Mouse (Mus musculus) spleen, embryonic (tissue): Measurements from ENCODE around the gene Serping1.
"Not testable (repeated sequence)": the region's sequence is repeated elsewhere in the genome, so short reads cannot be mapped to it uniquely, and the experiment has no call there.

Experiments used
- CTCF ChIA-PET: fragments of 350-600 bp; sonication (Branson Sonifier 250); formaldehyde crosslinking; loops from one replicate; lab custom pipeline; 2022; lab: Charles Lee

The Serping1 gene

DNA sequence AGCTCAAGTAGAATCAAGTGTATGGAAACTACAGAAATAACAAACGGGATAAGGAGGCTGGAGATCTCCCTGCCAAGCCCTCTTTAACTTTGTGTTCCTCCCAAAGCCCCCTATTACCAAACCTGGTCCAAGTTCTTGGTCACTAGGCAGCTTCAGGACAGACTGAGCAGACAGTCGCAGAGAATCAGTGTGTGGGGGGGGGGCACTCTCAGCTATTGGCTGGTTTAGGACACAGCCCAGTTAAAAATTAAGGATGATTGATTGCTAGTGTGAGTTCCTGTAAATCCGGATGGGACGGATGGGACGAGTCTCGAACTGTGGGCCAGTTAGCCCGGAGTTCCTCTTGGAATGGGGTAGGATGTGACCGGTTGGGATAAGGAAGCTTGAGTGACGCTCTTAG, at the start of gene Serping1:
TSS of gene Serping1 (minus strand) at position 204 of the 400 bp plus-strand sequence.
- CTCF ChIA-PET = no interaction called here

GRCm38 (mm10) chr2:84823237-84823636, 48.0 kb upstream of the Serping1 start:
- CTCF ChIA-PET = no interaction called here

DNA sequence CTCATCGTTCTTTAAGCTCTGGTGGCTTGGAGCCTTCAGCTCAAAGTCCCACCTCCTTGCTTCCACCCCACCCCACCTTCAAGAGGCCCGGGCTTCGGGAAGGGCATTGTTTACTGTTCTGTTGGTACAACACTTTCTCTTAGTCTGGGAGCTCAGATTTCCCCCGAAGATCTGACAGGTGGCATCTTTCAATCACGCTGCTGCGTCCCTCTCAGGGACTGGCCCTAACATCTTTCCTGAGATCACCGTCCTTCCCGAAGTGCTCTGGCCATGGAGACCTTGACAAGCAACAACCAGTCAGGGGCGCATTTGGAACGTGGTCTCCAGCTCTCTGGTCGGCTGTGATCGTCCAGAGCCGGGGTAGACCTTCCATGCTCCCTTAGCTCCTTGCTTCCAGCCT, 47.3 kb upstream of the Serping1 start, which contains the start of gene Smtnl1:
TSS of gene Smtnl1 (minus strand) at position 101 of the 400 bp plus-strand sequence.
- CTCF ChIA-PET = no interaction called here

GRCm38 (mm10) chr2:84819861-84820260, 44.6 kb upstream of the Serping1 start:
- CTCF ChIA-PET = interaction anchor here (0.6 kb wide), 1 partner anchor 82 kb away, joined by 5 read pairs; no protein-coding TSS in a partner anchor

DNA sequence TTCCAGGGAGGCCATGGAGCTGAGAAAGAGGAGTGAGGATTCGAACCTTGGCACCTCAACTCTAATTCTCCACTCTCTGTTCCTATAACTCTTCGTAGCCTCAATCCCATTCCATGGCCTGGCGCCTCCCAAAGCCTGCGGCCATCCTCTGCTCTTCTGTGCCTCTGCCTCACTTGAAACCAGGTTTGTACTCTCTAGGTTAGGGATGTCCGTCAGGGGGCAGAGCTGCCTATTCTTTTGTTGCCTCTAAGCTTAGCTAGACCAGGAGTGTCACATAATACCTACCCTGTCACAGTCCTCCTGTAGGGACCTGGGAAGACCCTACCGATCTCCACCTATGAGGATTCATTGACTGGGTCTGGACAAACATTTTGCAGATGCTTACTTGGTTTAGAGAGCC, 37.4 kb upstream of the Serping1 start:
- CTCF ChIA-PET = interaction anchor here (0.6 kb wide), 1 partner anchor 32 kb away, joined by 10 read pairs; no protein-coding TSS in a partner anchor

- CTCF ChIA-PET = no interaction called here
Measured at GRCm38 (mm10) chr2:84811880-84812279, 36.6 kb upstream of the Serping1 start.

DNA sequence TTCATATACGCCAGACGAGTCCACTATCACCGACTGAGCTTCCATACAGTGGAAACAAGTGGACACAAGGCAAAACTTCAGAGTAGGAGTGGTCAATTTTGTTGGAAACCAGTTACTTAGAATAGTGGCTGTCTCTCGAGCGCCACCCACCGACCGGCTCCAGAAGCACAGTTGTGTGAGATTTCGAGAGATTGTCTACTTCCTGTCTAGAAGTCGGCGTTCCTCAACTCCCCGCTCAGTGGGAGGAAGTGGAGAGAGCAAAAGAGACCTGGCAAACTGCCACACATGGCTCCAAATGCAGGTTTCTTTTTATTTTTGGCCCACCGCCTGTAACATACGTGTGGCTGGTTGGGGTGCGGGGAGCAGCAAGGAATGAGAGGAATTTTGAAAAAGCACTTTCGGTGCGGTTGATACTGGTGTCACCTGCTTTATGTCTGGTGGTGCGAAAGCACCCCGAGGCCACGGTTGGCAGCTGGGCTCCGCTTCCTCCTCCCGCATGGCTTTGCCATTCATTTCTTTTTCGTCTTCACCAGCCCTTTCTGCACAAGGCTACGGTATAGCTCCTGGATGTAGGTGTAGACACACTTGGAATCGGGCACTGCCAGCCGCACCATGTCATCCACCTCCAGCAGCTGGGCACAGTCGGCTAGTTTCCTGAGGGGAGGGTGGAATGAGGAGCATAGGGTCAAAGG, 35.8 kb upstream of the Serping1 start:
- CTCF ChIA-PET = no interaction called here

DNA sequence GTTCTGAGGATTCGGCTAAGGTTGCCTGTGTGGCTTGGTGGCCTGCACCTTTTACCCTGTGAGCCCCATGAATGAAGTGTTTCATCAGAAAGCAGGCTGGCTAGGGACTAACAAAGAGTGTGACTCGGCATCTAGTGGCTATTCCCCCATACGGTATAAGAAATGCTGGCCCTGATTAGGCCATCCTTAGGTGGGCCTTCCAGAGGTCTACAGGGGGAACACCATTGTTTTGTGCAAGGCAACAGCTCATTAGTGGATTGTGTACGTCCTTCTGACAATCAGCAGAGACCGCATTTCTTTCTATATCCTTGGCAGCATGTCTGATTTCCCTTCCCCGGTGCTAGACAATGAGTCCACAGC, 35.3 kb upstream of the Serping1 start:
- CTCF ChIA-PET = no interaction called here

- CTCF ChIA-PET = no interaction called here
Measured at GRCm38 (mm10) chr2:84809330-84809729, 34.1 kb upstream of the Serping1 start.

- CTCF ChIA-PET = no interaction called here
Measured at GRCm38 (mm10) chr2:84806546-84806945, 31.3 kb upstream of the Serping1 start.

- CTCF ChIA-PET = no interaction called here
Measured at GRCm38 (mm10) chr2:84803963-84804362, 28.7 kb upstream of the Serping1 start.

DNA sequence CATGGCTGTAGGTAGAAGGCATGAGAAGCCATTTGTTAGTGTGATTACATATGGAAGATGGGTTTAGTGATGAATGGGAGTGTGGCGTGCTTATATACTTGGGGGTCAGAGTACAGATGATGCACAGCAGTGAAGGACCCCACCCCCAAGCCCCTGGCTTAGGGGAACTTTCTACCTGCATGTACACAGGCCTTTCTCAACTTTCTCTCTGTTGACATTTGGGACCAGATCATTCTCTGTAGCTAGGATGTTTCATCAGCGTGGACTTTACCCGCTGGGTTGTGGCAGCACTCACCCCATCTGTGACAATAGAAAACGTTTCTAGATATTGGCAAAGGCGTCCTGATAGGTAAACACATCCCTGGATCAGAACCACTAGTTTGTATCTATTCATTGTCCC, 26.0 kb upstream of the Serping1 start:
- CTCF ChIA-PET = not testable (repeated sequence)

DNA sequence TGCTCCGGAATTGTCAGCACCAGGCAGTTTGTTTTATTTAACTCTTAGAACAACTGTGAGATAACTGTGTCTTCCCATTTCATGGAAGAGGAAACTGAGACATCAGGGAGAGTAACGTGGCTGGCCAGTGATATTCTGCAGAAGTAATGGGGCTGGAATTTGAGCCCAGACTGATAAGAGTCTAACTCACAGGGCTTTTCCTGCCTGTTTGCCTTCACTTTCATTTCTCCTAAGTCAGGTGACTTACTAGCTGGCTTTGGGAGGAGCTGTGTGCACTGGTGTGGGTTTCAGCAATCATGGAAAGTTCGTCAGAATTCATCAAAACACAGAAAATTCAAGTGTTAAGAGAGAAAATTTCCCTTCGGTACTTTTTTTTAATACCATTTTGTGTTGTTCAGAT, 25.1 kb upstream of the Serping1 start:
- CTCF ChIA-PET = interaction anchor here (0.7 kb wide), 1 partner anchor 346 kb away, joined by 3 read pairs; no protein-coding TSS in a partner anchor

DNA sequence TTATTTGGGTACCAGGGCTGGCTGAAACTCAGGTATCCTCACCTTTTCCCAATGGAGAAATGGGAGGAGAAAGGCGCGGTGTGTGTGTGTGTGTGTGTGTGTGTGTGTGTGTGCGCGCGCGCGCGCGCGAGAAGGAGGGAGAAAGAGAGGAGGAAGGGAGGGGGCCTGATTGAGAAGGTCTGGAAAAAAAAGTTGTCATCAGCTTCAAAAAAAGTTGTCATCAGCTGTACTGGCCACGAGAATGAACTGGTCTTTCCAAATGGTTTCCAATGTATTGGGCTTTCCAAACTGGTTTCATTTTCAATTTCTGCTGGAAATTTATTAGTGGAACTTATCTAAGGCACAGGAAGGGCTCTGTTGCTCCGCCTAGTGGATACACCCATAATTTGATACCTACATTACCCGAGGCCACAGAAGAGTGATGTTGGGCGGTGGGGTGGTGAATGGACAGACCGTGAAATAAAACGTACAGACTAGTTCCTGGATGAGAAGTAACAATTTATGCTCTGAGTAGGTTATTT, 23.9 kb upstream of the Serping1 start:
- CTCF ChIA-PET = interaction anchor here (0.6 to 1.6 kb wide), 4 partner anchors 11 to 405 kb away, joined by 4 to 6 read pairs (median 4); no protein-coding TSS in a partner anchor

- CTCF ChIA-PET = interaction anchor here (0.6 to 1.6 kb wide), 6 partner anchors 10 to 389 kb away, joined by 3 to 11 read pairs (median 5); no protein-coding TSS in a partner anchor
Measured at GRCm38 (mm10) chr2:84798493-84798921, 23.3 kb upstream of the Serping1 start, which contains the start of gene Ube2l6. TSS of gene Ube2l6 (plus strand) at chr2:84798828.

- CTCF ChIA-PET = interaction anchor here (0.5 to 1.6 kb wide), 6 partner anchors 10 to 388 kb away, joined by 3 to 11 read pairs (median 6); no protein-coding TSS in a partner anchor
Measured at GRCm38 (mm10) chr2:84797833-84798492, 22.7 kb upstream of the Serping1 start.

- CTCF ChIA-PET = no interaction called here
Measured at GRCm38 (mm10) chr2:84793871-84794270, 18.6 kb upstream of the Serping1 start.

DNA sequence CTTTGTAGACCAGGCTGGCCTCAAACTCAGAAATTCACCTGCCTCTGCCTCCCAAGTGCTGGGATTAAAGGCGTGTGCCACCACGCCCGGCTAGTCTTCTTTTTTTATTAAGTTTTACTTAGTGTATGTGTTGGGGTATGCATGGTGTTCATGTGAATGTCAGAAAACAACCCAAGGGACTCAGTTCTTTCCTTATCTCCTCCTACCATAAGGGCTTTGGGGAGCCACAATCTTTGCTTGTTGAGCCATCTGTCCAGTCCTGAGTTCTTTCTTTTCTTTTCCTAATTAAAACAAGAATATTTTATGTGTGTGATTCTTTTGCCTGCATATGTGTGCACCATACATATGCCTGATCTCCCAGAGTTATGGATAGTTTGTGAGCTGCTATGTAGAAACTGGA, 17.9 kb upstream of the Serping1 start:
- CTCF ChIA-PET = no interaction called here

- CTCF ChIA-PET = interaction anchor here (0.7 kb wide), 1 partner anchor 33 kb away, joined by 3 read pairs; no protein-coding TSS in a partner anchor
Measured at GRCm38 (mm10) chr2:84792516-84792915, 17.3 kb upstream of the Serping1 start.

DNA sequence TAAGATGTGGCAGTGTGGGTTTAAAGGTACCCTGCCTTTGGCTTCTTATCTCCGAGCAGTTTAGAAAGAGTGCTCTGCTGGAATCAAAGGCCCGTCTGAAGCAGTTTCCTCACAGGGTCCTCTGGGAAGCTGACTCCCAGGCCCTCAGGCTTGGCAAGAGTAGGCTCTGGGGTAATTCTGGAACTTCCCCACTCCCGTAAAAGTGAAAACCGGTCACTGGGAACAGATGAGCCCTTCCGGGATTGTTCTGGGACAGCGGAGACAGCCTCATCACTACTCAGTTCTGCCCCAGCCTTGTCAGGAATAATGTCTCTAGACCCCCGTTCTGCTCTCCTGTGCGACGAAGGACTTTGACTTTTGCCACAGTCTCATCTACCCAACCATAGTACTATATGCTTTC, 15.2 kb upstream of the Serping1 start:
- CTCF ChIA-PET = no interaction called here

DNA sequence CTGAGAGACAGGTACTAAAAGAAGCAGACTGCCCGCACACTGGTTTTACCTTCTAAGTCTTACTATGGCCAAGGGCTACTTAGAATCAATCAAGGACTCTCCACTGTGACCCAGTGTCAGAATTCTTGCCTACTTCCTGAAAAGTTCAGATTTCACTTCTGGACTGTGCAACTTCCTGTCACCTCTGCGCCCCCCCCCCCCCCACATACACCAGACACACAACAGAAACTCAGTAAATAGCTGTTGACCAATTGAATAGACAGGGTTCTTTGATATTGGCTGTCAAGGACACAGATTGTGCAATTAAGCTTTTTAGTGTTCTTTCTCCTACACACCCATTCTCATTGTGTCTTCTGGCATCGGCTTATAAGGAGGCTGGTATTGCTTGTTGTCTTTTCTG, 13.1 kb upstream of the Serping1 start:
- CTCF ChIA-PET = interaction anchor here (1.9 kb wide), 1 partner anchor 10 kb away, joined by 6 read pairs; the partner anchor contains the start of gene Ube2l6
